Mouse (Mus musculus) layer of hippocampus, postnatal 36 days (tissue): Measurements from ENCODE around the gene 6430548M08Rik. TPM values are rescaled to one million over a fixed set of nuclear protein-coding genes. Genes with fewer than 3 reads are reported as not detected.

Source experiments
- total RNA-seq, 2 experiments: library from RNA; stranded (reverse); gene quantifications; 2 replicates each; pipeline ENCODE4 v1.2.3; 2021

Gene 6430548M08Rik
- total RNA-seq, 2 experiments from 2014 or later: 151 to 168 TPM

Other genes with a start within 250 kb of the 6430548M08Rik start
- 10 to 100 TPM; 86.6 to 95.8 TPM for gene Usp10, start 203.8 kb upstream of the 6430548M08Rik start, total RNA-seq
- gene Gm20388, start 203.3 kb upstream of the 6430548M08Rik start, total RNA-seq: 10 to 100 TPM in 1 of 2 experiments, not detected in 1; 12.7 TPM
- gene Crispld2, start 121.7 kb upstream of the 6430548M08Rik start, total RNA-seq: 1 to 10 TPM; 1.6 to 2.0 TPM
- gene Zdhhc7, start 12.7 kb upstream of the 6430548M08Rik start, total RNA-seq: 10 to 100 TPM; 35.8 to 37.7 TPM
- gene Fam92b, start 63.3 kb downstream of the 6430548M08Rik start, total RNA-seq: under 1 TPM; 0.30 to 0.53 TPM
- gene Gse1, start 114.3 kb downstream of the 6430548M08Rik start, total RNA-seq: 100 to 1,000 TPM; 147 to 155 TPM